7 mouse cellular contexts compared by ENCODE assay signal in the genomic region with DNA sequence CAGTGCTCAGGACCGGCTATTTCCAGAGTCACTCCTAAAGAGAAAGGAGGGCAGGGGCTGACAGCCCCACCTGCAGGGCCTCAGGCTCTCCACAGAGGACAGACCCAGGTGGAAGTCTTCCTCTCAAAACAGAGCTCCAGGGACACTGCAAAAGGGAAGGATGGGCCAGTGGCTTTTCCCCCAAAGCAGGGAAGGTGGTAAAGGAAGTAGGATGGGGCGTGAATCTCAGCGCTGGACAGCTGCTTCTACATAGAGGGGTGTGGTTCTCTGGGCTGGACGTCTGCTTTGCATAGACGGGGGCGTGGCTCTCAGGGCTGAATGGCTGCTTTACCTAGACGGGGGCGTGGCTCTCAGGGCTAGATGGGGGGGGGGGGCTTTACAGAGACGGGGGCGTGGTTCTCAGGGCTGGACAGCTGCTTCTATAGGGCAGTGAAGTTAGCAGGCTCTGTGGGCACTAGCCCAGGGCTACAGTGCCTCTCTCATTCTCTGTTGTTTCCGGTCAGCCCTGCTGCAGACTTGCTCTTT. TPM values are rescaled to one million over a fixed set of nuclear protein-coding genes. Genes with fewer than 3 reads are reported as not detected.
DNase-seq lines count a peak whose midpoint lies in the region; ATAC-seq lines count a peak whose summit lies in the region.

No protein-coding gene starts in this region.

- no peak overlapping the region for H3K4me3 ChIP-seq in neural tube, embryonic 12.5 days

- peaks cover 17% of the 10 kb centered on the region; the same call in 1 of the 2 replicates for H3K27me3 ChIP-seq in neural tube, embryonic 12.5 days (replicated peaks)

- ATAC-seq in neural tube, embryonic 12.5 days (ENCODE audit: low FRiP score, low read depth), result peak; percentile 59

- H3K9ac ChIP-seq in neural tube, embryonic 12.5 days, result 0 out of 2 replicates have a peak overlapping the region, but pooled peaks have one; percentile 17

- no peak overlapping the region for H3K27ac ChIP-seq in neural tube, embryonic 12.5 days

- DNase-seq in 416B (ENCODE audit: low read depth) (peak; percentile 85), MEL-GATA-1-ER (ENCODE audit: extremely low read depth, low read depth) (peak; percentile 39), liver (peak; percentile 70)
- peak; percentile 66 for DNase-seq in forelimb bud, embryonic 11.5 days (ENCODE audit: low read depth, low spot score)
- no peak for DNase-seq in right cerebral cortex, postnatal 14 days
- no peak for DNase-seq in right cerebral cortex, postnatal 10 days (ENCODE audit: low spot score in 2 of 2)

- peak overlapping the region; percentile 40 for H3K4me2 ChIP-seq in neural tube, embryonic 12.5 days (replicated peaks)

- H3K9me3 ChIP-seq in neural tube, embryonic 12.5 days, result no peaks in the 10 kb centered on the region

- 6% methylated on average over 11 of the region's 11 CpGs for WGBS in neural tube, embryonic 12.5 days

- no peaks in the 10 kb centered on the region for H3K36me3 ChIP-seq in neural tube, embryonic 12.5 days

- peaks cover 14% of the 10 kb centered on the region; the same call in 1 of the 2 replicates for H3K4me1 ChIP-seq in neural tube, embryonic 12.5 days

RNA-seq across cellular contexts. Expression of a gene that starts 3.1 kb away (rescaled TPM):
- 17.1 and 19.3 TPM in 2 replicates for polyA plus RNA-seq in neural tube, embryonic 12.5 days (2016; fragmentation: Nextera tagmentation; extraction: Ambion mirVana)

RNA-seq across cellular contexts. Expression of a gene that starts 28.7 kb away (rescaled TPM):
- polyA plus RNA-seq in neural tube, embryonic 12.5 days (2016; fragmentation: Nextera tagmentation; extraction: Ambion mirVana), result 14.9 and 16.8 TPM in 2 replicates

RNA-seq across cellular contexts. Expression of a gene that starts 28.8 kb away (rescaled TPM):
- polyA plus RNA-seq in neural tube, embryonic 12.5 days (2016; fragmentation: Nextera tagmentation; extraction: Ambion mirVana), result 34.1 and 36.1 TPM in 2 replicates

RNA-seq across cellular contexts. Expression of a gene that starts 56.2 kb away (rescaled TPM):
- polyA plus RNA-seq in neural tube, embryonic 12.5 days (2016; fragmentation: Nextera tagmentation; extraction: Ambion mirVana), result 0.61 and 1.1 TPM in 2 replicates

Comparison
In these comparisons a context has a peak if more than half of its experiments do, and no peak if none do; other contexts are left out.
1. DNase-seq: peak in 416B (single experiment), MEL-GATA-1-ER (single experiment), forelimb bud, embryonic 11.5 days (single experiment) and liver (single experiment); none in right cerebral cortex, postnatal 14 days (single experiment) and right cerebral cortex, postnatal 10 days (0 of 2).